Mouse (Mus musculus): ENCODE measurements around the gene Mylk3.

The Mylk3 gene

DNA sequence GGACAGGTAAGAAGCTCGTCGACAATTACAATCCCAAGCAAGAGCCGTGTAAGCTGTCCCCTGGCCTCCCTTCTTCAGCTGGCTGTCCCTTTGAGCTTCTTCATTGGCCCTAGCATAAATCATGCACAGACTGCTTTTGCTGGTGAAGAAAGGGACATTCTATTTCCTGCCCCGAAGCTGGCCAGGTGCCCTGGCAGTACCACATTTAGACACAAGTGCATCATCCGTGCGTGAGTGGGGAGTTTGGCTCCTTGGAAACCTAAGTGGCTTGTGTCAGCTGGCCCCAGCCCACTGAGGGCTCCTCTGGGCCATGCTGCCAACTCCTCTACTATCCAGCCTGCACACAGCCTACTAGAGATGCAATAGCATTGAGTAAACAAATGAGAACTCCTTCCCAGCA, at the start of gene Mylk3:
TSS of gene Mylk3 (minus strand) at position 141 of the 400 bp plus-strand sequence.
- no peak for DNase-seq (ENCODE audit: low read depth)

DNA sequence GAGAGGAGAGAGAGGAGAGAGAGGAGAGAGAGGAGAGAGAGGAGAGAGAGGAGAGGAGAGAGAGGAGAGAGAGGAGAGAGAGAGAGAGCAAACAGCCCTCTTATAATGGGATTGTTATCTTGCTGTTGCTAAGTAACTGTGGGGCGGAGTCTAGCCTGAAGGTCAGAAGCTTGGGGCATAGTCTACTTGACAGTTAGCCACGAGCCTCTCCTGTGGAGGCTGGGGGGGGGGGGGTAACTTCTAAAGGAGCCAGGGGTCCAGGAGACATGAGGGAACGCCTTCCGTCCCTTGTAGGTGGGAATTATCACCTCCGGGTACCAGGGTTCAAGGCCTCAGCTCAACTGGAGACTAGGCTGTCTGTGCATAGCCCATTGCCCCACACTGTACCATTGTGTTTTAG, 49.6 kb upstream of the Mylk3 start:
- DNase-seq (ENCODE audit: low read depth), result peak; percentile 43

DNA sequence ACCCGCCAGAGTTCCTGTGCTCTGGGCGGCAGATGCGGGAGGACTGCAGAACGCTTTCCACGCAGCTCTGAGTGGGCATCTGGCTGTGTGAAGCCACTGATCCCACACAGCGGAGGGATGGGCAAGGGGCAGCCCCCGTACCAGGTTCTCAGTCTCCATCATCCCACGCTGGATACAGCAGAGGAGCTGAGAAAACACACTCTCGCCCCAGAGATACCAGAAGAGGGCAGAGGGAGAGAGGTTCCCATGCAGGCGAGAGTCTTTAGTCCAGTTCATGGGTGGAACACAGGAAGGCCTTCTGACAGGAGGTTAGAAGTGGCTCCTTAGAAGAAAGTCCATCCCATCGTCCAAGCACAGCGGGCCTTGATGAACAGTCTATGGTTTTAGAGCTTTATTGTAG, 48.7 kb upstream of the Mylk3 start:
- no peak for DNase-seq (ENCODE audit: low read depth)

DNA sequence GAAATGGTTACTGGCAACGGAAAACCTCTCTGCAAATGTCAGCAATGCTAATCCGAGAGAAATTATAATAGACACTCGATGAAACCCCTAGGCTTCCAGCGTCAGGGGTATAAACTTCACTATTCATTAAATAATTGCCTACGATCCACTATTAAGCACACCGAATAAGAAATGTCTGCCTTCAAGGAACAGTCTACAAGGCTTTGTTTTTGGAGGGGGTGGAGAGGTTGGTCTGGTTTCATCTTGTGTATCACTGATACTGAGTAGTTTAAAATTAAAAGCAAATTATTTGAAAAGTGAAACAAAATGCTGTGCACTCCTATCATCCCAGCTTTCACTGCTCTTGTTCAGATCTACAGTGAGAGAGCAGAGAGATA, 46.9 kb upstream of the Mylk3 start:
- DNase-seq (ENCODE audit: low read depth), result no peak

DNA sequence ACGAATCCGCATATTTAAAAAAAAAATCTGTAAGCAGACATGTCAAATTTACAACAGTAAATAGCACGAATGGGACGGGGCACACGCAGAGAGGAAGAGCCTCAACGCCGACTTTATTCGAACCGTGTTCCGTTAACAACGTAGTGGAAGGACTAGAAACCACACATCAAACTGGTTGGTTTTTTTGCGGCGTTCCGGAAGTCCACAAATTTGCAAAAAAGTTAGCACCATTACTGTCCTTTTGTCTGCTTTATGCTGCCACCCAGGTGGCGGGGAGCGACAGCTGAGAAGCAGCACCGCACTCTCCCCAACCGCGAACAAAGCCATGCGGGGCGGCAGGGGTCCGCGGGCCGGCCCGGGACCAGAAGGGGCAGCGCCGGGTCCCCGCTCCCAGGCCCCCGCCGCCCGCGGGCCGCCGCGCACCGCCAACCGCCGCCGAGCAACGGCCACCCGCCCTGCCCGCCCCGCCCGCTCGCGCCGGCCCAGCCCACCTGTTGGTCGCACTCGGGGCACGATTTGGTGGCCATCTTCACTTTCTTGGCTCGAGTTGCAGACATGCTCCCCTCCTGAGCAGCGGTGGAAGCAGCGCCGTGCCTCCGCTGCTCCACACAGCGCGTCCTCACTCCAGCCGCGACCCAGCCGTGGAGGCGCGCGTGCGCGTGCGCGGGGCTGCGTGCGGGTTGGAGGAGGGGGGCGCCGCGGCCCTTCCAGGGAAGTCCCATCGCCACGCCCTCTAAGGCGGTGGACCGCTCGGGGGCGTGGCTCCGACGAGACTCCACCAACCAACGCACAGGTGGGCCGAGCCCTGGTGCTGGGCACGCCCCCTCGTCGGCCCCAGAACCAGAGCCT, 46.2 kb upstream of the Mylk3 start, which contains the start of gene 4921524J17Rik:
TSS of gene 4921524J17Rik (minus strand) at position 666 of the 849 bp plus-strand sequence.
- peak; percentile 96 for DNase-seq (ENCODE audit: low read depth)

DNA sequence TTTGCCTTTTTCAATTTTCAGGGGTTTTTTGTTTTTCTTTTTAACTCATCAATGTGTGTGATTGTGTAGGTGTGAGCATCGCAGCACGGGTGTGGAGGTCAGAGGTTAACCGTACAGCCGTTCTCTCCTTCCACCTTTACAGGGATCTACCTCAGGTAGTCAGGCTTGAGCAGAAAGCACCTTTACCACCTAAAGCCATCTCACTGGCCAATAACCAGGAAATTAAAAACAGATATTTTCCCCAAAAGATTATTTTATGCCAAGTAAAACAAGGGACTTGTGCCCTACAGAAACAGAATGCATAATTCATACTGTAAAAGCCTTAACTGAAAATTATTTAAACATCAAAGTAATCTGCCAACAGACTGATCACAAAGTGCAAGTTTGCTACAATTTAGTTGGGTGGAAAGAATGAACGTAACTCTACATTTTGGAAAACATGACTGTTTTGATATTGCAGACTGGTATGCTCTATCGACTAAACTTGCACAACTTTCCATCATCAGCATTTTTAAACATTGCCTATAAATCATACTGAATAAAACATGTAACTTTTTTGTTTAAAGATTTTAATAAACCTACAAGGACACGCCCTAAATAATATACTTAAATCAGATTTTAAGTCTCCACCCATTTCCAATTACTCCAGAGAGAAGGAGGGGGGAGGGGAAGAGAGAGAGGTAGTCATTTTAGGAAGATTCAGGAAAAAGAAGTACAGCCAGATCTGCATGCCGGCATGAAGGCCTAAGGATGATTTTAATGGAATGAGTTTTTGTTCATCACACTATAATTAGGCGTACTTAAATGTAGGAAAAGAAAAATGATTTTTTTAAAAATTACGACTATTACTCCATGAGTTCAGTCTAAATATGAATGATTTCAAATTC, 45.4 kb upstream of the Mylk3 start:
- DNase-seq (ENCODE audit: low read depth), result peak; percentile 68

DNA sequence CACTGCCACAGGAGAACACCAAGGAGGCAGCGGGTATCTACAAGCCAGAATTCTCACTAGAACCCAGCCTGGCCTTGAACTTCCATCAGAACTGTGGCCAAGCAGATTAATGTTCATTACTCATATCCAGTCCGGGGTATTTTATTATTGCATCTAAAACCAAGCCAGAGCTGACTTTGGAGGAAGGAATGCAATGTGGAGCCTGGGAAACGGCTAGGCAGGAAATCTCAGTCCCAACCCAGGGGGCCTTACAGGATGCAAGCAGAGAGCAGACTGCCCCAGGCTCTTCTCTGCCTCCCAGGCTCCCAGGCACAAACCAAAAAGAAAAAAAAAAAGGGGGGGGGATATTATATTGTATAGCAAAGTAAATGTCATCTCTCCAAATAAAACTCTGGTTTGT, 44.7 kb upstream of the Mylk3 start:
- DNase-seq (ENCODE audit: low read depth), result peak; percentile 44

DNA sequence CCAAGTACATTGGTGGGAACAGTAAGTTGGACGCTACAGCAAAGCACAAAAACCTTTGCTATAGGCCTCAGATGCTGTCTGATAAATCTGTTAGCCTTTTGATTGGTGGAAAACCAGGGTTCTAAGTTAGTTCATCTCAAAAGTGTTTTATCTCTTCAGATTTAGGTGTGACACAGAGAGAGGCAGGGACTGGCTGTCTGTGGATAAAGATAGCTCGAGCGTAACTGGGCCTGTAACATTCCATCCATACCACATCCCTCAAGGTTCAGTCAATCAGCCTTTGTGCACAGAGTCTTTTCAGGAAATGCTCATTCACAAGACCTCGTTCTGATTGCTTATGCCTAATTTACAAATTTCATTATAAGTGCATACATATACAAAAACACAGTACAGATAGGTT, 43.1 kb upstream of the Mylk3 start:
- DNase-seq (ENCODE audit: low read depth), result peak; percentile 35

DNA sequence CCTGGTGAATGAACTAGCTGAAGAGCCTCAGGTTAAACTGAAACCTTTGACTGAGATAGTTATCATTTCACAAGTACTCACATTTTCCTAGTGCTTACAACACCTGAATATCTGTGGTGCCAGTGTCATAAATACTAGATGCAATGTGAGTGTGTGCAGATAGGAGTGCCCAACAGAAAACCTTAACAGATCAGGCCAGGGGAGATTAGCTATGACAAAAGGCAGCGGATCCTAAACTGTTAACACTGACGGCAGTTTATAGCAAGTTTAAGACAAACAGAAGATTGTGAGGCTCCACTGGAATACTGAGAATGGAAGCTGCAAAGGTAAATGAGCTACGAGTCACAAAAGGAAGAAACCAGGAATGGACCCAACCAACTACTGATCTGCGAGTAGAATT, 40.9 kb upstream of the Mylk3 start:
- peak; percentile 26 for DNase-seq (ENCODE audit: low read depth)

DNA sequence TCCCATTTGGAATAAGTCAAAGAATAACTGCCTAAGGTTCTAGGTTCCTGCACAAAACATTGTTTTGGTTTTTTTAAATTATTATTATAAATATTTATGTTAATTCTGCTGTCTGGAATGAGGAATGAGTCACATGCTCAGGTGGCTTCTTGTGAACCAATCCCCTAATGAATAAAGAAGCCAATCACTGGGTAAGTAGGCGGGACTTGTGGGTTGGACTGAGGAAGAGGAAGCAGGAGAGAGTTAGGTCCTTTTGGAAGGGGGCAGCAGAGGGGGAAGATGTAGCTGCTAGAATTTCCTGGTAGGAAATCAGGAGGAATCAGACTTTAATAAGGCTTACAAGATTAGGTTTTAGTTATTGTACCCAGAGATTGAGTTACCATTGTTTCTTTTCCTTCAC, 35.2 kb upstream of the Mylk3 start:
- peak; percentile 49 for DNase-seq (ENCODE audit: low read depth)

DNA sequence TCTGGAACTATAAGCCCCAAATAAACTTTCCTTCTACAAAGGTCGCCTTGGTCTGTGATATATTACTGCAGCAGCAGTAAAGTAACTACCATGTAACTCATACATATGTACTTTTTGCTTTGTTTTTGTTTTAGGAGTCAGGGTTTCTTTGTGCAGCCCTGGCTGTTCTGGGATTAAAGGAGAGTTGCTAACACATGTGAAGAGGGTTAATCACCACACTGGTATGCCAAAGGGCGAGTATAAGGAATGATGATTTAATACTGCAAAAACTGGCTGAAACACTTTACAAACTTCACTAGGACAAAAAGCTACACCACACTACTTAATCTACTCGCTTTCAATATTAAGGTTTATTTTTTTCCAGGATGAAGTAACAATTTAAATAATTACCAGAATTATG, 22.4 kb upstream of the Mylk3 start:
- no peak for DNase-seq (ENCODE audit: low read depth)

DNA sequence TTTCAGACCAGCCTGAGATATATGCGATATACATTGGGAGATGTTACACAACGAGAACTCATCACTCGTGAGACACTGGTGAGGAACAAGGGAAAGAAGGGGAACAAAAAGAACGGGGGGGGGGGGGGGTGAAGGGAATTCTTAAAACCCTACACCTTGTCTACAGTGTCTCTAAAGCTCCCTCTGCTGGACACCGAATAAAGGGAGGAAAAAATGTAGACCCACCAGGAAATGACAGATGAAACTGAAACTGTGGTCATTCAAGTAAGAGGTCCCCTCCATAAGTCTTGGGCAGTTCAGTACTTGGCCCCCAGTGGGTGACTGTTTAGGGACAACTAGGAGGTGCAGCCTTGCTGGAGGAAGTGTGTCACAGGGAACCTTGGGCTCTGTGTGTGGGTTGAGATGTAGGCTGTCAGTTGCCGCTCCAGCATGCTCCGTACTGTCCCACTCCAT, 21.9 kb upstream of the Mylk3 start:
- peak; percentile 85 for DNase-seq (ENCODE audit: low read depth)

DNA sequence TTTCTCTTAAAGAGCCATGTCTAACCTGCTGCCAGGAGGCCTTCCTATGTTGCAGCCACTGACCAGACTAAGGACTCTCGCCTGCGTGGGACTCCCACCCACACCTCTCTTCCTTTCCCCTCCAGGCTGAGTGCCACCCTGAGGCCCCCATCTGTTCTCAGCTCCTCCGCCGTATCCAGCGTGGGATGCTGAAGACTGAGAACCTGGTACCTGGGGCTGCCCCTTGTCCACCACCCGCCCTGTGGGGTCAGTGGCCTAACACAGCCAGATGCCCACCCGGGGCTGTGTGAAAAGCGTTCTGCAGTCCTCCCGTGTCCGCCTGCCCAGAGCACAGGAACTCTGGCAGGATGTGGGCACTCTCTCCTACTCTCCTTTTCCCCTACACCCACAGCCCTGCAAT, 19.8 kb upstream of the Mylk3 start:
- DNase-seq (ENCODE audit: low read depth), result no peak

DNA sequence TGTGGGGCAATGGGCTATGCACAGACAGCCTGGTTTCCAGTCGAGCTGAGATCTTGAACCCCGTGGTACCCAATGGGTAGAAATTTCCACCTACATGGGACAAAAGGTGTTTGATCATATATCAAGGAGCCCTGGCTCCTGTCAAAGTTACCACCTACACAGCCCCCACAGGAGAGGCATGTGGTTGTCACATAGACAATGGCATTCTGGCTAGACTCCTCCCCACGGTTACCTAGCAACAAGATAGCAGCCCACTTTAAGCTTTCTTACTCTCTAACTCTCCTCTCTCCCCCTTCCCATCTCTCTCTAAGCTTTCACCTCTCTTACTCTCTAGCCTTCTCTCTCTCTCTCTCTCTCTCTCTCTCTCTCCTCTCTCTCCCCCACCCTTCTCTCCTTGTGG, 19.3 kb upstream of the Mylk3 start:
- no peak for DNase-seq (ENCODE audit: low read depth)

DNA sequence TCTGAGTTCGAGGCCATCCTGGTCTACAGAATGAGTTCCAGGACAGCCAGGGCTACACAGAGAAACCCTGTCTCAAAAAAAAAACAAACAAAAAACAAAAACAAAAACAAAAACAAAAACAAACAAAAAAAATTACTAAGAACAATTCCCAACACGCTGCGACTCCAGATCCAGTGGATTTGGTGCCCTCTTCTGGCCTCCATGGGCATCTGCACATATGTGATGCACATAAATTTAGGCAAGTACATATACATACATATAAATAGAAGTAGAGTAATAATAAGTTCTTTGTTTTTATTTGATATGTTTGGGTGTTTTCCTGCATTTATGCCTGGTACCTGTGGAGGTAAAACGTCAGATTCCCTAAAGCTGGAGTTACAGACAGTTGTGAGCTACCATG, 12.4 kb upstream of the Mylk3 start:
- DNase-seq (ENCODE audit: low read depth), result peak; percentile 35

DNA sequence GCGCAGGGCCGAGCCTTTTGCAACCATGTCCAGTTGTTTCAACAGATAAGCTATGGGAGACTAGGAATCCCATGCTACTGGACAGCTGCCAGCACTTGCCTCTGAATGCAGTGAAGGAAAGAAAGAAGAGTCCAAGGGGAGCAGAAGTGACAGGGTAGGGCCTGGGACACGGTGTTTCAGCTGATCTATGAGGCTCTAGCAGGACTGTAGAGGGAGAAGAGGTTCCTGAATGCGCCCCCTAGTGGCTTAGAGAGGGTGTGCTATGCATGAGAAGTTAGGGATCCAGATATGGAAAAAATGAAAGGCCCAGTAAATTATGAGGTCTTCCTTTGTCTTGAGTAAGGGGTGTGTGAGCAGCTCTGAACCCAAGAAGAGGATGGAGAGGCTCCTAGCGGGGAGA, 11.4 kb upstream of the Mylk3 start:
- peak; percentile 72 for DNase-seq (ENCODE audit: low read depth)

DNA sequence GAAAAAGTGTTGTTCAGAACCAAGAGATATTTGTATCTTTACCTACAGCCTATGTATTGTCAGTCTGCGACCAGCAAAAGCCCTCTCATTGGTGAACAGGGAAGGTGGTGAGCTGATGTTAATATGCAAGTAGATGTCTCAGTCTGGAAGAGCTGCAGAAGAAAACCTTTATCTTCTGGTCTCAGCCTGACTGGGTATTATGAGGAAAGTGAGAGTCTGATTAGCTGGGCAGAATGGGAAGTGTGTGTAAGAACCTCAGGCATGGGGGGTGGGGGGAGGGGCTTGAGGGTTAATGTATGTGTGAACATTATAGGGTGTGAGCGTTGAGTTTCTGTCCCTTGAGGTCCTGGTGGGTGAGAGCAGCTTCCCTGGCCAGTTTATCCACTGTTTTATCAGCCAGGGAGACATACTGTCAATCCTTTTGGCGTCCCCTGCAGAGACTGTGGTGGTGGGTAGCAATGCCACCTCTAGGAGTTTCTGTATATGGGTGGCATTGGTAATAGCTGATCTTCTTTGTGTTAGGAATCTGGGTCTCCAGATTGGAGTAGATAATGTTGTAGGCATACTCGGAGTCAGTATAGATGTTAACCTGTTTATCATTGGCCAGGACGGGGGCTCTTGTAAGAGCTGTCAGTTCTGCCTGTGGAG, 10.4 kb upstream of the Mylk3 start:
- DNase-seq (ENCODE audit: low read depth), result peak; percentile 19

DNA sequence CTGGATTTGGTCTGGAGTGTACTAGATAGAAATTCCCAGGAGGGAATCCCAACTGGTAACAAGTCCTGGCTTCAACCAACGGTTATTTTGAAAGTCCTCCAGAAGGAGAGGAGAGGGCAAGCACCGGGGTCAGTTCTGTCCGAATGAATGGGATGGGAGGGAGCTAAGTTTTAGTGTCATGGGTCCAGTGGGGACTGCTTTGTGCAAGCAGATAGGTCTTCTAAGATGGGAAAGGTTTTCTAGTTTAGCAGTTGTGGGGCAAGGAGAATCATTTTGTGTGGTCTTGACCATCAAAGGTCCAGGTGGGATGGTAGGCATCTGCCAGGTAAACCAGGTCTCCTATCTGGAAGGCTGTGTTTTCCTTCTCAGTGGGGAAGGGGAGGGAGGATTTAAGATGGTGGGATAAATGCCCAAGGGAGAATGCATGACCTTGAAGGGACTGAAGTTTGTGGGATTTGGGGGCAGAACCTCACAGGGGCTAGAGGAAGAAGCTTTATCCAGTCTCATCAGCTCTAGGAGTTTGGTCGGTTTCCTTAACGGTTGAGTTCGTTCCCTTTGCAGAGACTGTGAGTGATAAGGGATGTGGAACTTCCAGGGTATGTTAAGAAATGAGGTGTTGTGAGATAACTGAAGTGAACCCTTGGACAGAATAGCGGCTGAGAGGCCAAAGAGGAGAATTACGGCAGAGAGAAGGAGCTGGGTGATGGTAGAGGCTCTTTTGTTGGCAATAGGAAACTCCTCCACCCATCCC, 9.7 kb upstream of the Mylk3 start:
- DNase-seq (ENCODE audit: low read depth), result peak; percentile 21

DNA sequence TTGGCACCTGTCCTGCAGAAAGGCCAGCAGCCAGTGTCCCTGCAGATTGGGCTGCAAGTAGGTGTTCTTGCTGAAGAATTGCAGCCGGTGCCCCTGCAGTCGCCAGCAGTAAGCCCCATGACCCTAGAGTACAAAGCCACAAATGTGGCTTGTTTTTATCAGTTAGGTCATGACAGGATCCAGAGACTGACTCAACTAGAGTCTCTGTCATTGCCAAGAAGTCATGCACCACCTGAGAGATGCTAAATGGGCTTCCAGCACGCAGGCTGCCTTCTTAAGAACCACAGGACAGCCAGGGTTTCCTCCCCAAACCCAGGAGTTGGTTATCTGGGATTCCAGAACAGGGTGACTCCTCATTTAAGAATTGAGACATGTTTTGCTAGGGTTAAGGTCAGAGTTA, 8.9 kb upstream of the Mylk3 start:
- DNase-seq (ENCODE audit: low read depth), result peak; percentile 85

DNA sequence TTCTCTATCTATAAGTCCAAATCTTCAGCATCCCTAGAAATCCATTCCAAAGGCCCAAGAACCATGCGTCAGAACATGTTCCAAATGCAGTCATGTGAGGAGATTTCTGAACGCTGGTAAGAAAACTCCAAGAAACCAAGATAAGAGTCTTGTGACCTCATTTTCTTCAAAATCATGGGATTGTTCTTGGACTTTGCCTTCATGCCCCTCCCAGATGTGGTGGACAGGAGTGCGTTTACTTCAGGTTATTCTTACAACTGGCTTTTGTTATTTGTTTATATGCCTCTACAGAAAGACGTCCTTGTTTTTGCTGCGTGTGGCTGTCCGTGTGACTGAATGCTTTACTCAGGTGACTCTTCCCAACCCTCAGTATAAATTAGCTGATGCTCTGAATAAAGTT, 7.1 kb upstream of the Mylk3 start:
- no peak for DNase-seq (ENCODE audit: low read depth)

DNA sequence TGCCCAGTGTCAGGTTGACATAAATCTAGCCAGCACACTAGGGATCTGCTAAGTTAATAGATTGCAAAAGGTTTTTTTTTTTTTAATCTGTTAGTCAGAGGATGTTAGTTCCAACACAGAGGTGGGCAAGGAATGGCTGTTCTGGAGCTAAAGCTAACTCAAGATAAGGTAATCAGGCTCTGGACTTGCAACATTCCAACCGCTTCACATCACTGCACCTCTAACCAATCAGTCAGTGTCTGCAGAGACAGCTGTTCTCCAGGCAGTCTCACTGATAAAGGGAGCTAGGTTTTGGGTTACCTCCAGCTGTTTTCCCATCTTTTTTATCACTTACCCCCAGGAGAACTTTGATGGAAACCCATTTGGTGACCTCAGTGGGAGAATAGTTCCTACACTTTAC, 5.3 kb upstream of the Mylk3 start:
- DNase-seq (ENCODE audit: low read depth), result no peak

DNA sequence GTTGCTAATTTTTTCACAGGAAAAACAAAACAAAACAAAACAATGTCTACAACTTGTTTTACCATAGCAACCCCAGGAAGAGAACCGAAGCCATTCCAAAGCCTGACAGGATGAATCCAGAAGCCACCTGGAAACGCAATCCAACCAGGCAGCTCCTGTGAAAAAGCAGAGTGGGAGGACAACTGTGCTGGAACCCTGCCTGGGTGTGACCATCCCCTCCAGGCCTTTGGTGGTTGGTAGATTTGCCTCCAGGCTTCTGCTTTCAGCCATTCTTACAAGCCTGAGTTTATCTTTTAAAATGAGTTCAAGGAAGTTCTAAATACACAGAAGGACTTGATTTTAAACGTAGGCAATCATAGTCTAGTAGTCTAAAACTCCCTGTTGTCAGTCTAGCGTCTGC, 4.2 kb downstream of the Mylk3 start:
- no peak for DNase-seq (ENCODE audit: low read depth)
